Mouse (Mus musculus) heart, postnatal 0 days (tissue): ENCODE measurements around the gene Nphs1.

Experiments
- CTCF ChIP-seq: IDR thresholded peaks from 2 replicates; pipeline ENCODE4 v1.5.1; 2016; ENCODE audit warnings: antibody characterized with exemption, control low read depth, low read depth
- EP300 ChIP-seq: IDR thresholded peaks from 2 replicates; pipeline ENCODE4 v1.6.1; 2016; ENCODE audit warnings: antibody characterized with exemption, low read depth

- TF ChIP-seq CTCF = no peak
- TF ChIP-seq EP300 = no peak
Measured at GRCm38 (mm10) chr7:30453327-30453726, 4.8 kb upstream of the Nphs1 start.
